Mouse (Mus musculus) frontal cortex, postnatal 10 days (tissue): ENCODE data around the gene Gm2115.

ENCODE experiments used
- DNase-seq, 2 experiments: peaks; one replicate each; pipeline ENCODE4 v3.0.0; 2022; ENCODE audit warnings: low spot score in 2 of 2, mixed read lengths in 1 of 2

Gene Gm2115

GRCm38 (mm10) chr7:84586360-84587100, 57.8 kb downstream of the Gm2115 start:
- no peak for DNase-seq

GRCm38 (mm10) chr7:84587101-84587783, 58.5 kb downstream of the Gm2115 start:
- no peak for DNase-seq

- DNase-seq: no peak
Measured at GRCm38 (mm10) chr7:84590622-84591021, 61.9 kb downstream of the Gm2115 start.

- no peak for DNase-seq
Measured at GRCm38 (mm10) chr7:84591347-84591746, 62.6 kb downstream of the Gm2115 start.

GRCm38 (mm10) chr7:84594087-84594916, 65.5 kb downstream of the Gm2115 start:
- peak in 1 of 2 experiments; percentile 21 for DNase-seq

- no peak for DNase-seq
Measured at GRCm38 (mm10) chr7:84594917-84595303, 66.2 kb downstream of the Gm2115 start.

- no peak for DNase-seq
Measured at GRCm38 (mm10) chr7:84596002-84596401, 67.2 kb downstream of the Gm2115 start.

- DNase-seq: no peak
Measured at GRCm38 (mm10) chr7:84596633-84597032, 67.9 kb downstream of the Gm2115 start.

GRCm38 (mm10) chr7:84600631-84601030, 71.9 kb downstream of the Gm2115 start:
- no peak for DNase-seq

GRCm38 (mm10) chr7:84601331-84601730, 72.6 kb downstream of the Gm2115 start:
- DNase-seq: no peak

- no peak for DNase-seq
Measured at GRCm38 (mm10) chr7:84604501-84604900, 75.7 kb downstream of the Gm2115 start.

GRCm38 (mm10) chr7:84605033-84605687, 76.4 kb downstream of the Gm2115 start:
- DNase-seq: no peak

- DNase-seq: peak; percentile 59 to 65
Measured at GRCm38 (mm10) chr7:84605704-84606292, 77.0 kb downstream of the Gm2115 start.

GRCm38 (mm10) chr7:84606293-84606749, 77.6 kb downstream of the Gm2115 start, which contains the start of gene Fah:
Gene Fah, minus strand, starts transcription at chr7:84606722.
- no peak for DNase-seq

GRCm38 (mm10) chr7:84611609-84612008, 82.9 kb downstream of the Gm2115 start:
- no peak for DNase-seq

- DNase-seq: no peak
Measured at GRCm38 (mm10) chr7:84612445-84612844, 83.7 kb downstream of the Gm2115 start.

- DNase-seq: no peak
Measured at GRCm38 (mm10) chr7:84618951-84619350, 90.2 kb downstream of the Gm2115 start.

- DNase-seq: no peak
Measured at GRCm38 (mm10) chr7:84620956-84621355, 92.2 kb downstream of the Gm2115 start.

GRCm38 (mm10) chr7:84623718-84624117, 95.0 kb downstream of the Gm2115 start:
- DNase-seq: no peak

- no peak for DNase-seq
Measured at GRCm38 (mm10) chr7:84631878-84632277, 103.1 kb downstream of the Gm2115 start.
